Mouse (Mus musculus): ENCODE data around the gene Zfp385a. TPM values are rescaled to one million over a fixed set of nuclear protein-coding genes. Genes with fewer than 3 reads are reported as not detected.

The Zfp385a gene
- 4.4 TPM for polyA plus RNA-seq (2015; fragmentation: Illumina TruSeq; extraction: RNeasy Lipid Tissue Mini Kit (QIAGEN cat#74804); ENCODE audit: insufficient read depth, low read depth, low replicate concordance)

GRCm38 (mm10) chr15:103339961-103340337 lies at the start of gene Zfp385a:
Zfp385a (minus strand) TSS chr15:103340093.

GRCm38 (mm10) chr15:103366376-103367149 lies 26.7 kb upstream of the Zfp385a start, which contains the start of gene Itga5:
Itga5 (minus strand) TSS chr15:103366763.

GRCm38 (mm10) chr15:103310365-103310910 lies 29.5 kb downstream of the Zfp385a start, which contains the start of gene Gpr84:
Gpr84 (minus strand) TSS chr15:103310612.

GRCm38 (mm10) chr15:103272419-103273279 lies 67.2 kb downstream of the Zfp385a start, which contains the start of gene Copz1:
Copz1 (plus strand) TSS chr15:103272714.

Other genes with a start within 250 kb of the Zfp385a start
- gene Smug1, start 173.0 kb downstream of the Zfp385a start, polyA plus RNA-seq (2015; fragmentation: Illumina TruSeq; extraction: RNeasy Lipid Tissue Mini Kit (QIAGEN cat#74804); ENCODE audit: insufficient read depth, low read depth, low replicate concordance), result 3.0 TPM
- 11.1 TPM for gene Cbx5, start 100.3 kb downstream of the Zfp385a start, polyA plus RNA-seq (2015; fragmentation: Illumina TruSeq; extraction: RNeasy Lipid Tissue Mini Kit (QIAGEN cat#74804); ENCODE audit: insufficient read depth, low read depth, low replicate concordance)
- 68.2 TPM for gene Hnrnpa1, start 99.7 kb downstream of the Zfp385a start, polyA plus RNA-seq (2015; fragmentation: Illumina TruSeq; extraction: RNeasy Lipid Tissue Mini Kit (QIAGEN cat#74804); ENCODE audit: insufficient read depth, low read depth, low replicate concordance)
- not detected for gene Nfe2, start 81.7 kb downstream of the Zfp385a start, polyA plus RNA-seq (2015; fragmentation: Illumina TruSeq; extraction: RNeasy Lipid Tissue Mini Kit (QIAGEN cat#74804); ENCODE audit: insufficient read depth, low read depth, low replicate concordance)
- 46.1 TPM for gene Copz1, start 67.4 kb downstream of the Zfp385a start, polyA plus RNA-seq (2015; fragmentation: Illumina TruSeq; extraction: RNeasy Lipid Tissue Mini Kit (QIAGEN cat#74804); ENCODE audit: insufficient read depth, low read depth, low replicate concordance)
- gene Gpr84, start 29.5 kb downstream of the Zfp385a start, polyA plus RNA-seq (2015; fragmentation: Illumina TruSeq; extraction: RNeasy Lipid Tissue Mini Kit (QIAGEN cat#74804); ENCODE audit: insufficient read depth, low read depth, low replicate concordance), result not detected
- gene Itga5, start 26.7 kb upstream of the Zfp385a start, polyA plus RNA-seq (2015; fragmentation: Illumina TruSeq; extraction: RNeasy Lipid Tissue Mini Kit (QIAGEN cat#74804); ENCODE audit: insufficient read depth, low read depth, low replicate concordance), result 6.5 TPM
- gene Gtsf1, start 90.4 kb upstream of the Zfp385a start, polyA plus RNA-seq (2015; fragmentation: Illumina TruSeq; extraction: RNeasy Lipid Tissue Mini Kit (QIAGEN cat#74804); ENCODE audit: insufficient read depth, low read depth, low replicate concordance), result not detected
- not detected for gene Gtsf2, start 108.4 kb upstream of the Zfp385a start, polyA plus RNA-seq (2015; fragmentation: Illumina TruSeq; extraction: RNeasy Lipid Tissue Mini Kit (QIAGEN cat#74804); ENCODE audit: insufficient read depth, low read depth, low replicate concordance)
- gene Nckap1l, start 113.7 kb upstream of the Zfp385a start, polyA plus RNA-seq (2015; fragmentation: Illumina TruSeq; extraction: RNeasy Lipid Tissue Mini Kit (QIAGEN cat#74804); ENCODE audit: insufficient read depth, low read depth, low replicate concordance), result 2.6 TPM
- gene Pde1b, start 162.9 kb upstream of the Zfp385a start, polyA plus RNA-seq (2015; fragmentation: Illumina TruSeq; extraction: RNeasy Lipid Tissue Mini Kit (QIAGEN cat#74804); ENCODE audit: insufficient read depth, low read depth, low replicate concordance), result 0.65 TPM
- gene Ppp1r1a, start 197.9 kb upstream of the Zfp385a start, polyA plus RNA-seq (2015; fragmentation: Illumina TruSeq; extraction: RNeasy Lipid Tissue Mini Kit (QIAGEN cat#74804); ENCODE audit: insufficient read depth, low read depth, low replicate concordance), result 20.0 TPM
- gene Glycam1, start 225.0 kb upstream of the Zfp385a start, polyA plus RNA-seq (2015; fragmentation: Illumina TruSeq; extraction: RNeasy Lipid Tissue Mini Kit (QIAGEN cat#74804); ENCODE audit: insufficient read depth, low read depth, low replicate concordance), result not detected